Mouse (Mus musculus): ENCODE measurements around the gene Cgnl1. TPM values are rescaled to one million over a fixed set of nuclear protein-coding genes. Genes with fewer than 3 reads are reported as not detected.

The Cgnl1 gene
- polyA plus RNA-seq, 1 experiment from 2014 or later: 7.0 TPM

- no peak for ATAC-seq
Observed at GRCm38 (mm10) chr9:71738081-71738930, 33.1 kb downstream of the Cgnl1 start.

GRCm38 (mm10) chr9:71737257-71738023 lies 34.0 kb downstream of the Cgnl1 start:
- Histone ChIP-seq H3K27ac (ENCODE audit: low read length) (no peak overlapping the region), H3K4me1 (ENCODE audit: control insufficient read depth, insufficient read depth, low read length) (no peaks in the 10 kb centered on the region), H3K4me2 (ENCODE audit: low read depth, low read length) (no peak overlapping the region), H3K27me3 (replicated peaks; ENCODE audit: control insufficient read depth, insufficient read depth, low read length) (no peaks in the 10 kb centered on the region), H3K36me3 (ENCODE audit: control insufficient read depth, insufficient read depth, low read length) (no peaks in the 10 kb centered on the region), H3K9ac (ENCODE audit: low read depth, low read length) (no peak overlapping the region), H3K4me3 (ENCODE audit: low read length) (no peak overlapping the region), H3K9me3 (ENCODE audit: control insufficient read depth, low read length) (no peaks in the 10 kb centered on the region)
- ATAC-seq: no peak
- 52% methylated on average over 3 of the region's 3 CpGs for WGBS

More at GRCm38 (mm10) chr9:71738081-71738930, 33.1 kb downstream of the Cgnl1 start:
- no peak overlapping the region for H3K4me2 ChIP-seq (ENCODE audit: low read depth, low read length)
- no peak overlapping the region for H3K27ac ChIP-seq (ENCODE audit: low read length)
- no peaks in the 10 kb centered on the region for H3K36me3 ChIP-seq (ENCODE audit: control insufficient read depth, insufficient read depth, low read length)
- H3K9ac ChIP-seq (ENCODE audit: low read depth, low read length): no peak overlapping the region
- H3K4me1 ChIP-seq (ENCODE audit: control insufficient read depth, insufficient read depth, low read length): no peaks in the 10 kb centered on the region
- H3K4me3 ChIP-seq (ENCODE audit: low read length): no peak overlapping the region
- H3K27me3 ChIP-seq (replicated peaks; ENCODE audit: control insufficient read depth, insufficient read depth, low read length): no peaks in the 10 kb centered on the region
- WGBS: 56% methylated on average over 12 of the region's 12 CpGs
- no peaks in the 10 kb centered on the region for H3K9me3 ChIP-seq (ENCODE audit: control insufficient read depth, low read length)

GRCm38 (mm10) chr9:71735886-71736285 lies 35.5 kb downstream of the Cgnl1 start:
- H3K4me2 ChIP-seq (ENCODE audit: low read depth, low read length): no peak overlapping the region
- whole genome bisulfite sequencing: 82% methylated on average over 7 of the region's 7 CpGs
- H3K27me3 ChIP-seq (replicated peaks; ENCODE audit: control insufficient read depth, insufficient read depth, low read length): no peaks in the 10 kb centered on the region
- H3K4me3 ChIP-seq (ENCODE audit: low read length): no peak overlapping the region
- H3K9ac ChIP-seq (ENCODE audit: low read depth, low read length): no peak overlapping the region
- no peaks in the 10 kb centered on the region for H3K36me3 ChIP-seq (ENCODE audit: control insufficient read depth, insufficient read depth, low read length)
- ATAC-seq: no peak
- no peaks in the 10 kb centered on the region for H3K9me3 ChIP-seq (ENCODE audit: control insufficient read depth, low read length)
- H3K27ac ChIP-seq (ENCODE audit: low read length): no peak overlapping the region
- no peaks in the 10 kb centered on the region for H3K4me1 ChIP-seq (ENCODE audit: control insufficient read depth, insufficient read depth, low read length)

DNA sequence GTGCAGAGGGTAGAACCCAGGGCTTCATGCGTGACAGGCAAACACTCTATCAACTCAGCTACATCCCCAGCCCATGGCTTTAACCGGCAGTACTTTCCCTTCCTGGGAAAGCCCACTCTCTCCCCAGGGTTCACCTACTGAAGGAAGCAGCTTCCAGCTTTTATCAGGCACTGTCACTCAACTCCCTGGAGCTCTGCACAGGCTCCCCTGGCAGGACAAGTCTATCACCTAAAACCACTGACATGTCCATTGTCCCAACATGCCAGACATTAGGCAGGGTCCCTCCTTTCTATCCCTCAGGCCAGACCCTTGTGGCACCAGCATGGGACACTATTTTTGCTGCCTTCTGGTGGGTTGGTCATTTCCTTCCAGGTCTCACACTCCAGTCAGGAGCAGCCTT lies 37.8 kb downstream of the Cgnl1 start:
- H3K4me3 ChIP-seq (ENCODE audit: low read length): no peak overlapping the region
- ATAC-seq: no peak
- H3K36me3 ChIP-seq (ENCODE audit: control insufficient read depth, insufficient read depth, low read length): no peaks in the 10 kb centered on the region
- H3K9me3 ChIP-seq (ENCODE audit: control insufficient read depth, low read length): no peaks in the 10 kb centered on the region
- H3K4me1 ChIP-seq (ENCODE audit: control insufficient read depth, insufficient read depth, low read length): no peaks in the 10 kb centered on the region
- H3K27ac ChIP-seq (ENCODE audit: low read length): no peak overlapping the region
- H3K4me2 ChIP-seq (ENCODE audit: low read depth, low read length): no peak overlapping the region
- 63% methylated on average over 2 of the region's 2 CpGs for WGBS
- no peak overlapping the region for H3K9ac ChIP-seq (ENCODE audit: low read depth, low read length)
- no peaks in the 10 kb centered on the region for H3K27me3 ChIP-seq (replicated peaks; ENCODE audit: control insufficient read depth, insufficient read depth, low read length)

DNA sequence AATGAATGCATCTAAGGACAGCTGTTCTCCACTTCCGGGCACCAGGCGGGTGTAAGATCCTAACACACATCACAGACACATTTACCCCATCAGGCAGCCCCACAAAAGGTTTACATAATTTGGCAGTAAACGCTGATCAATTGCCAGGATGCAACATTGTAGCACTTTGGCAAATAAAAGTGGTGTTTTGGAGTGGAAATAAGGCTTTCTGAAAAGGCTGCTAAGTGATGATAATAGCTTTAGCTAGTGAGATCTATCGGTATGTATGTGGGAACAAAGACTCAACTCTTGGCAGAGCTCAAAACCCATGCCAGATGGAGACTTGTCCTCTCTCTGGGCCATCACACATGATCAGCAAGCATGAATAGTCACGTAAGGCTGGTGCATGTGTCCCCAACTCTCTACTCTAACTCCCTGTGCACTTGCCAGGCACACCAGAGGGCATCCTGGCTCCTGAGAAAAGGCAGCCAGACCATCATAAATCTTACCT lies 42.5 kb downstream of the Cgnl1 start:
- Histone ChIP-seq H3K4me3 (ENCODE audit: low read length) (no peak overlapping the region), H3K9me3 (ENCODE audit: control insufficient read depth, low read length) (no peaks in the 10 kb centered on the region), H3K4me2 (ENCODE audit: low read depth, low read length) (no peak overlapping the region), H3K36me3 (ENCODE audit: control insufficient read depth, insufficient read depth, low read length) (0 out of 2 replicates have a peak, but pooled peaks cover 2% of the 10 kb centered on the region), H3K9ac (ENCODE audit: low read depth, low read length) (no peak overlapping the region), H3K27ac (ENCODE audit: low read length) (no peak overlapping the region), H3K4me1 (ENCODE audit: control insufficient read depth, insufficient read depth, low read length) (no peaks in the 10 kb centered on the region), H3K27me3 (replicated peaks; ENCODE audit: control insufficient read depth, insufficient read depth, low read length) (no peaks in the 10 kb centered on the region)
- WGBS: 67% methylated on average over 5 of the region's 5 CpGs
- no peak for ATAC-seq

- Histone ChIP-seq H3K4me3 (ENCODE audit: low read length) (no peak overlapping the region), H3K27me3 (replicated peaks; ENCODE audit: control insufficient read depth, insufficient read depth, low read length) (no peaks in the 10 kb centered on the region), H3K9ac (ENCODE audit: low read depth, low read length) (no peak overlapping the region), H3K4me2 (ENCODE audit: low read depth, low read length) (no peak overlapping the region), H3K9me3 (ENCODE audit: control insufficient read depth, low read length) (no peaks in the 10 kb centered on the region), H3K27ac (ENCODE audit: low read length) (no peak overlapping the region), H3K36me3 (ENCODE audit: control insufficient read depth, insufficient read depth, low read length) (0 out of 2 replicates have a peak, but pooled peaks cover 2% of the 10 kb centered on the region), H3K4me1 (ENCODE audit: control insufficient read depth, insufficient read depth, low read length) (no peaks in the 10 kb centered on the region)
- no peak for ATAC-seq
- 75% methylated on average over 4 of the region's 4 CpGs for WGBS
Observed at GRCm38 (mm10) chr9:71727233-71727632, 44.2 kb downstream of the Cgnl1 start.

DNA sequence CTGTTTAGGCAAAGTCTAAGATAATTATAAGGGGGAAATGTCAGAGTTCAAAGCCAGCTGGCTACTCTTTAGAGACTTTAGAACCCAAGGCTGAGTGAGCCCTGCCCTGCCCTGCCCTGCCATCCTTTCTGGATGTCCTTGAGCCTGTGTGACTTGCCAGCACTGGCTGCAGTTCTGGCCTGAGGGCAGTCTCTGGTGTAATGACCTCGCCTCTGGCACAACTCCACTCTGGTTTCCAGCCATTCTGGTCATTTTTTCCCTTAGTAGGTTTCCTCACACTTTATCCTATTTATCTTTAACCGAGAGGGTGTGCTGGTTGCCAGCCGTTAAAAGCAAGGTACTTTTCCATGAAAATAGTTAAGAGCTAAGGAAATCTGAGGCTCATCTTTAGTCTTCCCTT lies 45.3 kb downstream of the Cgnl1 start:
- Histone ChIP-seq H3K9ac (ENCODE audit: low read depth, low read length) (no peak overlapping the region), H3K27ac (ENCODE audit: low read length) (no peak overlapping the region), H3K36me3 (ENCODE audit: control insufficient read depth, insufficient read depth, low read length) (0 out of 2 replicates have a peak, but pooled peaks cover 2% of the 10 kb centered on the region), H3K27me3 (replicated peaks; ENCODE audit: control insufficient read depth, insufficient read depth, low read length) (no peaks in the 10 kb centered on the region), H3K4me1 (ENCODE audit: control insufficient read depth, insufficient read depth, low read length) (no peaks in the 10 kb centered on the region), H3K9me3 (ENCODE audit: control insufficient read depth, low read length) (no peaks in the 10 kb centered on the region), H3K4me3 (ENCODE audit: low read length) (no peak overlapping the region), H3K4me2 (ENCODE audit: low read depth, low read length) (no peak overlapping the region)
- 77% methylated on average over 3 of the region's 3 CpGs for WGBS
- no peak for ATAC-seq

DNA sequence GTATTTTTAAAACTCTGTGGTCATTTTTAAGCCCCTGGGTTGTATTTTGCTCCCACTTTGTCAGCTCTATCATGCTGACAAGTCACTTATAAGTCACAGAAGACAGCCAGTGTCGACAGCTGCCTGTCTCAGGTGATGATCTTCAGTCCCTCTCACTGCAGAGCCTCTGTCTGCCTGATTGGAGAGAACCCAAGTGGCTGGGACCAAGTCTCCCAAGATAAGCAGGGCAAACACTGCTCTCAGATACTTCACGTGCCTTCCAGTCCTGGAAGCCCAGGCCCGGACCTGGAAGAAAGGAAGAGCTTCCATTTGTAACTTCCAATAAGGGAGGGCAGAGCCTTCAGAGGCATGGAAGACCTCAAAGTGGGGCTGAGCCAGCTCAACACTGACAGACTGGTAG lies 49.0 kb downstream of the Cgnl1 start:
- Histone ChIP-seq H3K9ac (ENCODE audit: low read depth, low read length) (no peak overlapping the region), H3K4me1 (ENCODE audit: control insufficient read depth, insufficient read depth, low read length) (0 out of 2 replicates have a peak, but pooled peaks cover under 1% of the 10 kb centered on the region), H3K4me2 (ENCODE audit: low read depth, low read length) (no peak overlapping the region), H3K9me3 (ENCODE audit: control insufficient read depth, low read length) (no peaks in the 10 kb centered on the region), H3K36me3 (ENCODE audit: control insufficient read depth, insufficient read depth, low read length) (0 out of 2 replicates have a peak, but pooled peaks cover 2% of the 10 kb centered on the region), H3K4me3 (ENCODE audit: low read length) (no peak overlapping the region), H3K27me3 (replicated peaks; ENCODE audit: control insufficient read depth, insufficient read depth, low read length) (no peaks in the 10 kb centered on the region), H3K27ac (ENCODE audit: low read length) (no peak overlapping the region)
- 60% methylated on average over 3 of the region's 3 CpGs for WGBS
- ATAC-seq: no peak

- Histone ChIP-seq H3K4me2 (ENCODE audit: low read depth, low read length) (no peak overlapping the region), H3K4me1 (ENCODE audit: control insufficient read depth, insufficient read depth, low read length) (0 out of 2 replicates have a peak, but pooled peaks cover 3% of the 10 kb centered on the region), H3K4me3 (ENCODE audit: low read length) (no peak overlapping the region), H3K9me3 (ENCODE audit: control insufficient read depth, low read length) (no peaks in the 10 kb centered on the region), H3K36me3 (ENCODE audit: control insufficient read depth, insufficient read depth, low read length) (no peaks in the 10 kb centered on the region), H3K27ac (ENCODE audit: low read length) (no peak overlapping the region), H3K27me3 (replicated peaks; ENCODE audit: control insufficient read depth, insufficient read depth, low read length) (no peaks in the 10 kb centered on the region), H3K9ac (ENCODE audit: low read depth, low read length) (no peak overlapping the region)
- 47% methylated on average over 5 of the region's 5 CpGs for WGBS
- ATAC-seq: no peak
Observed at GRCm38 (mm10) chr9:71716995-71717394, 54.4 kb downstream of the Cgnl1 start.
